Mouse (Mus musculus) ES-E14 (cell line): ENCODE data around the gene Slc27a3.

Experiments
- HCFC1 ChIP-seq: IDR thresholded peaks from 2 replicates; pipeline ENCODE4 v1.6.1; 2012; ENCODE audit warnings: low read length, inconsistent platforms, borderline replicate concordance; ENCODE audit not compliant: insufficient read depth
- MAFK ChIP-seq: IDR thresholded peaks from 2 replicates; pipeline ENCODE4 v1.6.1; 2014; ENCODE audit warnings: mild to moderate bottlenecking, low read depth, low read length, inconsistent platforms; ENCODE audit not compliant: insufficient read depth

GRCm38 (mm10) chr3:90373432-90374028 is 16.2 kb downstream of the Slc27a3 start:
- TF ChIP-seq HCFC1 (no peak), MAFK (no peak)
